Mouse (Mus musculus): ENCODE measurements around the gene Lcn12. TPM values are rescaled to one million over a fixed set of nuclear protein-coding genes. Genes with fewer than 3 reads are reported as not detected.

Lcn12 gene
- not detected in 2 replicates for polyA plus RNA-seq (2014; fragmentation: Nextera tagmentation; extraction: Ambion mirVana)

DNA sequence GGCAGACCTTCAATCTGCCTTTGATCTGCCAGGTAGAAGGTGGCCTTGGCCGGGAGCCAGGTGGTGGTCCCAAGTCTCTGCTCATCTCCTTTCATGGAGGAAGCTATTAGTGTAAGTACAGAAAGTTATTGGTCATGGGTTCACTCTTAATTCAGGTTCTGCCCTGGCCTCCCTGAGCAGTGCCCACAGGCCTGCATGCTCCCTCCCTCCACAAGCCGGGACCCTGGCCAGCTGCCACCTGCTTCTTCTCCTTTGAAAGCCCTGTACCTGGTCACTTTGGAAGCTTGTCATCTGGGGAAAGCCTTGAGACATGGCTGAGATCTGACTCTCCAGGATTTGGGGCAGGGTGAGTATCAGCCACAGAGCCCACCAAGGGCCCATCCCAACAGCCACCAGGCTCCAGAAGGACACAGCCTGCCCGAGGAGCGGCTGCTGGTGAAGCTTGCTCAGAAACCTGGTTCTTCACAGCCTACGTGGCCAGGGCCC lies at the start of gene Lcn12:
Gene Lcn12, minus strand, starts transcription at position 436 of the 486 bp plus-strand sequence.
- no peak within 1 kb of the TSS for H3K4me3 ChIP-seq (ENCODE audit: low read length)
- H3K36me3 ChIP-seq (ENCODE audit: control insufficient read depth, insufficient read depth, low read length), result no peaks in the 10 kb centered on the region
- H3K27ac ChIP-seq (ENCODE audit: low read depth, low read length), result no peak within 1 kb of the TSS
- H3K9ac ChIP-seq (ENCODE audit: low read depth, low read length), result no peak within 1 kb of the TSS
- ATAC-seq (ENCODE audit: low FRiP score, low TSS enrichment), result no peak
- H3K4me2 ChIP-seq (replicated peaks; ENCODE audit: low read depth, low read length), result no peak within 1 kb of the TSS
- WGBS, result 83% methylated on average over 5 of the region's 5 CpGs
- 0 out of 2 replicates have a peak, but pooled peaks cover 11% of the 10 kb centered on the region for H3K4me1 ChIP-seq (ENCODE audit: control insufficient read depth, insufficient read depth, low read length)
- H3K9me3 ChIP-seq (ENCODE audit: control insufficient read depth, low read length), result no peaks in the 10 kb centered on the region
- no peaks in the 10 kb centered on the region for H3K27me3 ChIP-seq (ENCODE audit: control insufficient read depth, insufficient read depth, low read length)

DNA sequence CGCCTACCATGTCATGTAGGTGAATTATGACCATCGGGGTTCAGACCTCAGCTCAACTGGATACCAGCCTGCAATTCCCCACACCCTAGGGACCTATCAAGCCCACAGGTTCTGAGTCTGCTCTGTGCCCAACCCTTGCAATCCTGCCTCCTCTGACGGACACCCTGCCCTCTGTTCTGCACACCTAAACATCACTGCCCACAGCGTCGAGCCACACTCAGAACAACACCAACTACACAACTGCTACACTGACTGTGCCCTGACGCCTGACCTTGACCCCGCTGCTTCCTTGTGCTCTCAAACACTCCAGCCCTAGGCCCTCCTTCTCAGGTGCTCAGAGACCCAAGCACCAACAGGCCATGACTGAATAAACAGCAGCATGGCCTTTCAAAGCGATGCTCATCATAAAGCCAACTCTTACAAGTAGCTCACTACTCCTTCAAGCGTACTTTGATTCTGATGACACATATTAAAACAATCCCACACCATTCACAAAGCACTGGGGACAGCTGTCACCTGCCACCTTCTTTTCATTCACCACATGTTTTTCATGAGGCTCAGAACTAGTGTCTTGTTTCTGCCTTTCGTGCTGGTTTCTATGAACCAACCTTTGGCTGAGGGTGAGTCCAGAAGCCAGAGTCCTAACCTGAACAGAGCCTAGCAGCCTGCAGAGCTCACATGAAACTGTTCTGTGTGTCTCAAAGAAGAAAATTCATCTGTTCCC lies 48.1 kb upstream of the Lcn12 start:
- no peaks in the 10 kb centered on the region for H3K27me3 ChIP-seq (ENCODE audit: control insufficient read depth, insufficient read depth, low read length)
- peaks cover 17% of the 10 kb centered on the region for H3K4me1 ChIP-seq (ENCODE audit: control insufficient read depth, insufficient read depth, low read length)
- no peak overlapping the region for H3K4me3 ChIP-seq (ENCODE audit: low read length)
- peaks cover 13% of the 10 kb centered on the region; the same call in 1 of the 2 replicates for H3K36me3 ChIP-seq (ENCODE audit: control insufficient read depth, insufficient read depth, low read length)
- no peak overlapping the region for H3K9ac ChIP-seq (ENCODE audit: low read depth, low read length)
- H3K9me3 ChIP-seq (ENCODE audit: control insufficient read depth, low read length), result no peaks in the 10 kb centered on the region
- WGBS, result 46% methylated on average over 10 of the region's 10 CpGs
- no peak overlapping the region for H3K4me2 ChIP-seq (replicated peaks; ENCODE audit: low read depth, low read length)
- no peak for ATAC-seq (ENCODE audit: low FRiP score, low TSS enrichment)
- no peak overlapping the region for H3K27ac ChIP-seq (ENCODE audit: low read depth, low read length)

DNA sequence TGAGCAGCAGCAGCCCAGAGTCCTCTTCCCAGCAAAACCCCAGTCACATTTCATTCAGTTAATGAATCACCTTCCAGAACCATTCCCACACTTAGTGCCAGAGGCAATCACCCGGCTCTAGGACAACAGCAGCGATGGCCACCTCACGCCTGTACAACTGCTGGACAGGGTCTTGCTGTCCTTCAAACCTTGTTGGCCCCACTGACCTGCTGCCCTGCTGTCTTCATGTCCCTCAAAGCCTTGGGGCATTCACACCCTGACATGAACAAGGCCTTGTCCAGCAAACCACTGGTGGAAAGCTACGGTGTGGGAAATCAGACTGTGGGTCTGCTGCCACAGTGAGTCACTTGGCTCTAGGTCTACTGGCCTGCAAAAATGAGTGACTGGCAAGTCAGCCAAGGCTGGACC lies 46.8 kb upstream of the Lcn12 start:
- Histone ChIP-seq H3K27me3 (ENCODE audit: control insufficient read depth, insufficient read depth, low read length) (no peaks in the 10 kb centered on the region), H3K9me3 (ENCODE audit: control insufficient read depth, low read length) (no peaks in the 10 kb centered on the region), H3K27ac (ENCODE audit: low read depth, low read length) (no peak overlapping the region; the same call in 1 of the 2 replicates), H3K9ac (ENCODE audit: low read depth, low read length) (no peak overlapping the region), H3K36me3 (ENCODE audit: control insufficient read depth, insufficient read depth, low read length) (peaks cover 25% of the 10 kb centered on the region), H3K4me2 (replicated peaks; ENCODE audit: low read depth, low read length) (no peak overlapping the region), H3K4me1 (ENCODE audit: control insufficient read depth, insufficient read depth, low read length) (peaks cover 11% of the 10 kb centered on the region), H3K4me3 (ENCODE audit: low read length) (no peak overlapping the region)
- 80% methylated on average over 4 of the region's 4 CpGs for WGBS
- ATAC-seq (ENCODE audit: low FRiP score, low TSS enrichment), result no peak

DNA sequence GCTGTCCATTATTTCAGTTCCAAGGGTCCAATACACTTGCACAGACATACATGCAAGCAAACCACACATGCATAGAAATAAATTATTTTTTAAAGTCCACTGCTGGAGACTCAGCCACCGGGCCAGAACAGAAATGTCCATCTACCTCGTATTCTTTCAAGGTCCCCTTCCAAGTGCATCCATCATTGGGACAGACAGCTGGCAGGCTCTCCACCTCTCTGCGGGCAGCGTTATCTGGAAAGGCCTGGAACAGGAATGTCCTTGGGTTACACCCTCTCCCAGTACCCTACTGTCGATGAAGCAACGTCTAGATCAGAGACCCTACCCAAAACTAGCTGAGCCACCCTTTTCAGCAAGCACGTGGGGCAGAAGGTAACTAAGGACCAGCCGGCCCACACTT lies 42.8 kb upstream of the Lcn12 start:
- H3K36me3 ChIP-seq (ENCODE audit: control insufficient read depth, insufficient read depth, low read length), result peaks cover 42% of the 10 kb centered on the region
- H3K27ac ChIP-seq (ENCODE audit: low read depth, low read length), result no peak overlapping the region
- no peak overlapping the region for H3K9ac ChIP-seq (ENCODE audit: low read depth, low read length)
- no peak for ATAC-seq (ENCODE audit: low FRiP score, low TSS enrichment)
- no peak overlapping the region for H3K4me2 ChIP-seq (replicated peaks; ENCODE audit: low read depth, low read length)
- H3K4me1 ChIP-seq (ENCODE audit: control insufficient read depth, insufficient read depth, low read length), result 0 out of 2 replicates have a peak, but pooled peaks cover 3% of the 10 kb centered on the region
- no peaks in the 10 kb centered on the region for H3K27me3 ChIP-seq (ENCODE audit: control insufficient read depth, insufficient read depth, low read length)
- no peak overlapping the region for H3K4me3 ChIP-seq (ENCODE audit: low read length)
- no peaks in the 10 kb centered on the region for H3K9me3 ChIP-seq (ENCODE audit: control insufficient read depth, low read length)
- WGBS, result 88% methylated on average over 8 of the region's 8 CpGs

DNA sequence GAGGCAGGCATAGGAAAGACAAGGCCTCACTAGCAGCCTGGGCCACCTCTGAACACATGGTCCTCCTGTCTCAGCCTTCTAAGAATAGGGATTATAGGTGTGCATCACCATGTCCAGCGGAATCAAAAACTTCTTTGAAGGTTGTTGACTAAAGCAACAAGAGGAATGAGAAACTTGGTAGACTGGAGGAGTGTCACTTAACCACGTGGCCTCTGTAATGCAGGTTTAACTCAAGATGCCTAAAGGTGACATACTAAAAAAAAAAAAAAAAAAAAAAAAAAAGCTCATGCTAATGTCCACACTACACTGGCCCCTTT lies 41.1 kb upstream of the Lcn12 start:
- Histone ChIP-seq H3K27me3 (ENCODE audit: control insufficient read depth, insufficient read depth, low read length) (no peaks in the 10 kb centered on the region), H3K9me3 (ENCODE audit: control insufficient read depth, low read length) (no peaks in the 10 kb centered on the region), H3K4me2 (replicated peaks; ENCODE audit: low read depth, low read length) (no peak overlapping the region), H3K27ac (ENCODE audit: low read depth, low read length) (no peak overlapping the region), H3K36me3 (ENCODE audit: control insufficient read depth, insufficient read depth, low read length) (peaks cover 53% of the 10 kb centered on the region), H3K4me1 (ENCODE audit: control insufficient read depth, insufficient read depth, low read length) (no peaks in the 10 kb centered on the region), H3K9ac (ENCODE audit: low read depth, low read length) (no peak overlapping the region), H3K4me3 (ENCODE audit: low read length) (no peak overlapping the region)
- no peak for ATAC-seq (ENCODE audit: low FRiP score, low TSS enrichment)
- WGBS, result 98% methylated on average over 2 of the region's 2 CpGs

DNA sequence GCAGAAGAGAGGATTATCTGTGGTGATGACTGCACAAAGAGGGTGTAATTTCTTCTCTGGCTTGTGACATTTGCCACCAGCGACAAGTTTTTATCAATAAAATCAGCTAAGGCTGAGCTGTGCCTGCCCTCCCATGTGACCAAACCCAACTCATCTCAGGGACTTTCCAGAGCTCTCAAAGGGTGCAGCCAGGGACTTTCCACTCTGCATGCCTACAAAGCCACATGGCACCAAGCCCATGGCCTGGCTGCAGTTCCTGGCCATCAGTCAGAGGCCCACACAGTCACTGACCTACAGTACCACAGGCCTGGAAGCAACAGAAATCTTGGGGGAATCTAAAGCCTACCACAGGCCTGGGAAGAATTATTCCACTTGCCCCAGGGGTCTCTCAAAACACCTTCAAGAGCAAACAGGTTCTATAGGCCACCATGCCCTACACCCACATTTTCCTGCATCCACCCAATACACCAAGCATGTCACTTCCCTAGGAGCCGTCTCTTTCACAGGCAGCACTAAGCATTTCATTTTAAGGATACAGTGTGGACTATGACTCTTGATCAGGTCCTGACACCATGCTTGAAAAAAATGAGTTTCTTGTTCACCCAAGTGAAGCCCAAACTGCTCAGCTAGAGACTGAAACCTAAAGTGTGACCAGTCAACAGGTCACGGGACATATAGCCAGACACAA lies 40.6 kb upstream of the Lcn12 start:
- WGBS, result 87% methylated on average over 3 of the region's 3 CpGs
- Histone ChIP-seq H3K4me2 (replicated peaks; ENCODE audit: low read depth, low read length) (no peak overlapping the region), H3K27ac (ENCODE audit: low read depth, low read length) (no peak overlapping the region), H3K9me3 (ENCODE audit: control insufficient read depth, low read length) (no peaks in the 10 kb centered on the region), H3K4me3 (ENCODE audit: low read length) (no peak overlapping the region), H3K27me3 (ENCODE audit: control insufficient read depth, insufficient read depth, low read length) (no peaks in the 10 kb centered on the region), H3K36me3 (ENCODE audit: control insufficient read depth, insufficient read depth, low read length) (peaks cover 58% of the 10 kb centered on the region), H3K9ac (ENCODE audit: low read depth, low read length) (no peak overlapping the region), H3K4me1 (ENCODE audit: control insufficient read depth, insufficient read depth, low read length) (no peaks in the 10 kb centered on the region)
- ATAC-seq (ENCODE audit: low FRiP score, low TSS enrichment), result no peak

DNA sequence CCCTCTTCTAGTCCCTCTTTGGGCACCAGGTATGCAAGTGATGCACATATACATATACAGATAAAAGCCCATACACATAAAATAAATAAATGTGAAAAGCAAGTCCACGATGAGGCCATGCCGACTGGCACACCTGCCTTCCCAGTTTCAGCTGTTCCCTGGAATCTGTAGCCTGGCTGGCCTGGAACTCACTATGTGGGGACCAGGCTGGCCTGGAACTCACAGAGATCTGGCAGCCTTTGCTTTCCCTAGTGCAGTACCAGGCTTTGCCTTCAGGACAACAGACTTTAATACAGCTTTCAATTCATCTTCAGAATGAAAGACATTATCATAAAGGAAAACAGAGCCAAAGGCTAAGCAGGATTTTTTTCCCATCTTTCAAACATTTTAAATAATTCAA lies 40.0 kb upstream of the Lcn12 start:
- no peak overlapping the region for H3K4me3 ChIP-seq (ENCODE audit: low read length)
- H3K36me3 ChIP-seq (ENCODE audit: control insufficient read depth, insufficient read depth, low read length), result peaks cover 64% of the 10 kb centered on the region
- H3K4me2 ChIP-seq (replicated peaks; ENCODE audit: low read depth, low read length), result no peak overlapping the region
- no peaks in the 10 kb centered on the region for H3K4me1 ChIP-seq (ENCODE audit: control insufficient read depth, insufficient read depth, low read length)
- 100% methylated on average over 2 of the region's 2 CpGs for WGBS
- no peaks in the 10 kb centered on the region for H3K9me3 ChIP-seq (ENCODE audit: control insufficient read depth, low read length)
- H3K9ac ChIP-seq (ENCODE audit: low read depth, low read length), result no peak overlapping the region
- H3K27me3 ChIP-seq (ENCODE audit: control insufficient read depth, insufficient read depth, low read length), result no peaks in the 10 kb centered on the region
- ATAC-seq (ENCODE audit: low FRiP score, low TSS enrichment), result no peak
- no peak overlapping the region for H3K27ac ChIP-seq (ENCODE audit: low read depth, low read length)

DNA sequence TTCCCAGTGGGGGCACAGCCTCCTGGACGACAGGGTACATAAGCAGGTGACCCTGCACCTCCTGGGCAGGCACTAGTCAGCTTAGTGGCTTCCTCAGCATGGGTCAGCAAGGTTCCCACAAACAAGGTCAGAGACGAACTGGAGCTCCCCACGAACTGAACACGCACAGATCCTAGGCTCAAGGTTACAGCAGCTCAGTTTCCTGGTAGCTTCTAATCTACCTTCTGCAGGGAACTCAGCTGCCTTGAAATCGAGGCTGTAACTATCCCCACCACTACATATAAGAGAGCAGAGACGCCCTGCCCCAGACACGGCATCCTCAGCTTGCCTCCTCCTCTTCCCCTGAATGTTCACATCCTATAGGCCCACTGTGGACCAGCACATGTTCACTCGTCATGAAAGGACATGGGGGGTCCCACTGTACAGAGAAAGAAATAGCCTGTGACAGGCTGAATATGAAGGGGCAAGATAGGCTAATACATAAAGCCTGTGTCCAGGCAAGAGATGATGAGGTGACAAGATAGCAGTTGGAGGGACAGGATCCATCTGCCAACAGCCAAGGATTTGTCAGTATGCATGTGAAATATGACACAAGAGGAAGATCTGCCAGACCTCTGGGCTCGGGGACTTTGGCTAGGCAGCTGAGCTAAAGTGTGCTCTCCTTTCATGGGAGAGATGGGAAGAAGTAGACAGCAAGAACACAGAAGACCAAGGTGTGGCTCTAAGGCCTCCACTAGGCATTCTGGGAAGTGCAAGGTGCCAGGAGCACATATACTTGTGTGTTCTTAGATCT lies 33.0 kb upstream of the Lcn12 start:
- Histone ChIP-seq H3K4me2 (replicated peaks; ENCODE audit: low read depth, low read length) (no peak overlapping the region), H3K4me1 (ENCODE audit: control insufficient read depth, insufficient read depth, low read length) (no peaks in the 10 kb centered on the region), H3K27me3 (ENCODE audit: control insufficient read depth, insufficient read depth, low read length) (no peaks in the 10 kb centered on the region), H3K9ac (ENCODE audit: low read depth, low read length) (no peak overlapping the region), H3K36me3 (ENCODE audit: control insufficient read depth, insufficient read depth, low read length) (peaks cover 87% of the 10 kb centered on the region), H3K4me3 (ENCODE audit: low read length) (no peak overlapping the region), H3K27ac (ENCODE audit: low read depth, low read length) (no peak overlapping the region), H3K9me3 (ENCODE audit: control insufficient read depth, low read length) (no peaks in the 10 kb centered on the region)
- WGBS, result 87% methylated on average over 9 of the region's 9 CpGs
- no peak for ATAC-seq (ENCODE audit: low FRiP score, low TSS enrichment)

Measured in kidney, embryonic 14.5 days (tissue).